Mouse (Mus musculus): ENCODE data around the gene Ccdc189. TPM values are rescaled to one million over a fixed set of nuclear protein-coding genes. Genes with fewer than 3 reads are reported as not detected.

Ccdc189 gene
- total RNA-seq, 2 experiments from 2014 or later, result 1.8 to 2.5 TPM

Other genes with a start within 250 kb of the Ccdc189 start
- 2.3 and 3.2 TPM in 2 replicates for gene Zfp768, start 243.0 kb downstream of the Ccdc189 start, total RNA-seq (2015)
- 6.5 and 8.9 TPM in 2 replicates for gene Zfp768, start 243.0 kb downstream of the Ccdc189 start, total RNA-seq (2017)
- 4.2 and 4.3 TPM in 2 replicates for gene Zfp747, start 212.5 kb downstream of the Ccdc189 start, total RNA-seq (2015)
- gene Zfp747, start 212.5 kb downstream of the Ccdc189 start, total RNA-seq (2017), result 7.4 and 9.2 TPM in 2 replicates
- 1.5 and 2.1 TPM in 2 replicates for gene 9130019O22Rik, start 201.4 kb downstream of the Ccdc189 start, total RNA-seq (2015)
- gene 9130019O22Rik, start 201.4 kb downstream of the Ccdc189 start, total RNA-seq (2017), result 4.2 and 6.5 TPM in 2 replicates
- gene E430018J23Rik, start 195.0 kb downstream of the Ccdc189 start, total RNA-seq (2015), result 1.0 and 1.5 TPM in 2 replicates
- gene E430018J23Rik, start 195.0 kb downstream of the Ccdc189 start, total RNA-seq (2017), result 2.3 and 4.8 TPM in 2 replicates
- gene Zfp764, start 181.8 kb downstream of the Ccdc189 start, total RNA-seq (2015), result 9.3 and 10.9 TPM in 2 replicates
- 9.9 and 12.4 TPM in 2 replicates for gene Zfp764, start 181.8 kb downstream of the Ccdc189 start, total RNA-seq (2017)
- gene Zfp688, start 166.5 kb downstream of the Ccdc189 start, total RNA-seq (2015), result 7.1 and 9.0 TPM in 2 replicates
- gene Zfp688, start 166.5 kb downstream of the Ccdc189 start, total RNA-seq (2017), result 4.7 and 5.9 TPM in 2 replicates
- 2.2 and 2.3 TPM in 2 replicates for gene Zfp689, start 139.4 kb downstream of the Ccdc189 start, total RNA-seq (2015)
- 1.2 and 3.0 TPM in 2 replicates for gene Zfp689, start 139.4 kb downstream of the Ccdc189 start, total RNA-seq (2017)
- 74.8 and 85.3 TPM in 2 replicates for gene Prr14, start 129.0 kb downstream of the Ccdc189 start, total RNA-seq (2015)
- gene Prr14, start 129.0 kb downstream of the Ccdc189 start, total RNA-seq (2017), result 22.6 and 27.2 TPM in 2 replicates
- 90.7 and 101 TPM in 2 replicates for gene Fbrs, start 109.4 kb downstream of the Ccdc189 start, total RNA-seq (2015)
- 19.5 and 20.0 TPM in 2 replicates for gene Fbrs, start 109.4 kb downstream of the Ccdc189 start, total RNA-seq (2017)
- 64.0 and 78.0 TPM in 2 replicates for gene Srcap, start 76.6 kb downstream of the Ccdc189 start, total RNA-seq (2015)
- 20.6 and 24.1 TPM in 2 replicates for gene Srcap, start 76.6 kb downstream of the Ccdc189 start, total RNA-seq (2017)
- 26.3 and 26.8 TPM in 2 replicates for gene Gm42715, start 69.0 kb downstream of the Ccdc189 start, total RNA-seq (2015)
- 4.8 and 5.9 TPM in 2 replicates for gene Gm42715, start 69.0 kb downstream of the Ccdc189 start, total RNA-seq (2017)
- gene Tmem265, start 27.2 kb downstream of the Ccdc189 start, total RNA-seq (2015), result 1.7 TPM in 1 of 2 replicates, not detected in the other
- 2.3 and 2.5 TPM in 2 replicates for gene Tmem265, start 27.2 kb downstream of the Ccdc189 start, total RNA-seq (2017)
- 27.1 and 32.3 TPM in 2 replicates for gene Phkg2, start 15.3 kb downstream of the Ccdc189 start, total RNA-seq (2015)
- gene Phkg2, start 15.3 kb downstream of the Ccdc189 start, total RNA-seq (2017), result 26.7 and 29.2 TPM in 2 replicates
- 11.7 and 16.5 TPM in 2 replicates for gene Rnf40, start 172 bp upstream of the Ccdc189 start, total RNA-seq (2015)
- 36.9 and 41.9 TPM in 2 replicates for gene Rnf40, start 172 bp upstream of the Ccdc189 start, total RNA-seq (2017)
- gene Zfp629, start 27.2 kb upstream of the Ccdc189 start, total RNA-seq (2015), result 5.4 and 8.4 TPM in 2 replicates
- gene Zfp629, start 27.2 kb upstream of the Ccdc189 start, total RNA-seq (2017), result 8.5 and 11.3 TPM in 2 replicates
- 61.1 and 63.4 TPM in 2 replicates for gene Bcl7c, start 120.3 kb upstream of the Ccdc189 start, total RNA-seq (2015)
- 38.1 and 44.6 TPM in 2 replicates for gene Bcl7c, start 120.3 kb upstream of the Ccdc189 start, total RNA-seq (2017)
- gene Ctf1, start 124.1 kb upstream of the Ccdc189 start, total RNA-seq (2015), result 0.83 and 1.8 TPM in 2 replicates
- gene Ctf1, start 124.1 kb upstream of the Ccdc189 start, total RNA-seq (2017), result 0.42 and 1.9 TPM in 2 replicates
- gene Ctf2, start 143.6 kb upstream of the Ccdc189 start, total RNA-seq (2015), result not detected in 2 replicates
- gene Ctf2, start 143.6 kb upstream of the Ccdc189 start, total RNA-seq (2017), result not detected in 2 replicates
- 5.6 and 5.7 TPM in 2 replicates for gene Fbxl19, start 155.9 kb upstream of the Ccdc189 start, total RNA-seq (2015)
- 14.2 and 16.1 TPM in 2 replicates for gene Fbxl19, start 155.9 kb upstream of the Ccdc189 start, total RNA-seq (2017)
- gene Orai3, start 181.2 kb upstream of the Ccdc189 start, total RNA-seq (2015), result 26.7 and 32.1 TPM in 2 replicates
- 28.2 and 30.2 TPM in 2 replicates for gene Orai3, start 181.2 kb upstream of the Ccdc189 start, total RNA-seq (2017)
- gene Setd1a, start 188.1 kb upstream of the Ccdc189 start, total RNA-seq (2015), result 54.7 and 67.2 TPM in 2 replicates
- gene Setd1a, start 188.1 kb upstream of the Ccdc189 start, total RNA-seq (2017), result 9.7 and 13.6 TPM in 2 replicates
- not detected in 2 replicates for gene Gm49388, start 197.0 kb upstream of the Ccdc189 start, total RNA-seq (2015)
- gene Gm49388, start 197.0 kb upstream of the Ccdc189 start, total RNA-seq (2017), result not detected in 2 replicates
- gene Hsd3b7, start 212.0 kb upstream of the Ccdc189 start, total RNA-seq (2015), result 20.2 and 31.3 TPM in 2 replicates
- 25.6 and 26.8 TPM in 2 replicates for gene Hsd3b7, start 212.0 kb upstream of the Ccdc189 start, total RNA-seq (2017)
- 55.8 and 70.2 TPM in 2 replicates for gene Stx4a, start 235.7 kb upstream of the Ccdc189 start, total RNA-seq (2015)
- 35.7 and 50.4 TPM in 2 replicates for gene Stx4a, start 235.7 kb upstream of the Ccdc189 start, total RNA-seq (2017)
- 0.12 and 1.5 TPM in 2 replicates for gene Stx1b, start 236.0 kb upstream of the Ccdc189 start, total RNA-seq (2015)
- gene Stx1b, start 236.0 kb upstream of the Ccdc189 start, total RNA-seq (2017), result 0.03 and 0.12 TPM in 2 replicates